Mouse (Mus musculus) lung, adult 2 months (tissue): ENCODE measurements around the gene Gm5475. TPM values are rescaled to one million over a fixed set of nuclear protein-coding genes. Genes with fewer than 3 reads are reported as not detected.

Experiments
- DNase-seq: peaks from one replicate; pipeline ENCODE4 v3.0.0; 2022
- H3K4me1 ChIP-seq: fragments of 200-500 bp; 2 replicates; pipeline ENCODE4 v1.6.1; 2011; ENCODE audit warnings: low read length; ENCODE audit not compliant: control insufficient read depth, insufficient read depth
- H3K4me3 ChIP-seq: fragments of 200-500 bp; replicated peaks from 2 replicates; pipeline ENCODE3; 2011; ENCODE audit warnings: low read depth, mild to moderate bottlenecking, control low read depth, low read length; ENCODE audit errors: extremely low read depth
- CTCF ChIP-seq: fragments of 200-500 bp; IDR thresholded peaks from 2 replicates; pipeline ENCODE4 v1.5.1; 2011; ENCODE audit warnings: mild to moderate bottlenecking, low read length, control low read depth; ENCODE audit not compliant: insufficient read depth
- POLR2A ChIP-seq: fragments of 200-500 bp; IDR thresholded peaks from 2 replicates; pipeline ENCODE4 v1.6.1; 2011; ENCODE audit warnings: low read depth, mild to moderate bottlenecking, control low read depth, low read length, borderline replicate concordance; ENCODE audit errors: extremely low read depth
- WGBS: fragments of 180-500 bp; shearing (Covaris S2); methylation state at CpG from one replicate; pipeline ENCODE4 v1.1.7; 2018; 5-methylcytosine and 5-hydroxymethylcytosine counted together
- polyA plus RNA-seq: library from polyadenylated mRNA; depleted of rRNA; stranded (reverse); fragments of >200 nt; gene quantifications from 2 replicates; pipeline ENCODE4 v1.2.3, GENCODE M21; 2012

Gene Gm5475
- polyA plus RNA-seq, 1 experiment: not detected

- under 1% methylated on average over 44 of the region's 44 CpGs for WGBS
- TF ChIP-seq POLR2A (no peak), CTCF (no peak)
- DNase-seq: no peak
These were observed 529 bp downstream of the Gm5475 start for GRCm38 (mm10) chr15:100422476-100422875.

GRCm38 (mm10) chr15:100422899-100423860 lies 1.2 kb downstream of the Gm5475 start:
- 2% methylated on average over 65 of the region's 65 CpGs for WGBS

More at GRCm38 (mm10) chr15:100422476-100422875, 529 bp downstream of the Gm5475 start:
- peak overlapping the region; percentile 79 for H3K4me3 ChIP-seq
- peaks cover 7% of the 10 kb centered on the region for H3K4me1 ChIP-seq

GRCm38 (mm10) chr15:100423916-100424315 lies 2.0 kb downstream of the Gm5475 start:
- DNase-seq: peak; percentile 58
- H3K4me3 ChIP-seq: peak overlapping the region; percentile 46
- TF ChIP-seq CTCF: no peak
- peak; percentile 92; the same call in 1 of the 2 replicates for TF ChIP-seq POLR2A
- peaks cover 7% of the 10 kb centered on the region for H3K4me1 ChIP-seq
- 6% methylated on average over 14 of the region's 14 CpGs for WGBS

More at GRCm38 (mm10) chr15:100422899-100423860, 1.2 kb downstream of the Gm5475 start:
- TF ChIP-seq CTCF (no peak), POLR2A (peak; percentile 70; the same call in 1 of the 2 replicates)
- peaks cover 7% of the 10 kb centered on the region for H3K4me1 ChIP-seq
- peak overlapping the region; percentile 79 for H3K4me3 ChIP-seq
- peak; percentile 92 for DNase-seq

- peak within 1 kb of the TSS; percentile 46 for H3K4me3 ChIP-seq
- peaks cover 7% of the 10 kb centered on the region for H3K4me1 ChIP-seq
- 26% methylated on average over 17 of the region's 17 CpGs for WGBS
- DNase-seq: no peak
- TF ChIP-seq POLR2A (no peak), CTCF (no peak)
These were observed 2.6 kb downstream of the Gm5475 start, which contains the start of gene Slc11a2 for GRCm38 (mm10) chr15:100424396-100425122. Slc11a2 (minus strand) TSS chr15:100425072.

GRCm38 (mm10) chr15:100428296-100428905 lies 6.5 kb downstream of the Gm5475 start:
- peaks cover 1% of the 10 kb centered on the region for H3K4me1 ChIP-seq
- no peak for DNase-seq
- 72% methylated on average over 13 of the region's 13 CpGs for WGBS

GRCm38 (mm10) chr15:100429959-100430565 lies 8.1 kb downstream of the Gm5475 start:
- no peak for TF ChIP-seq POLR2A
- no peak for TF ChIP-seq CTCF
- Histone ChIP-seq H3K4me1 (no peaks in the 10 kb centered on the region), H3K4me3 (no peak overlapping the region)
- no peak for DNase-seq
- WGBS: 60% methylated on average over 11 of the region's 11 CpGs

More at GRCm38 (mm10) chr15:100428296-100428905, 6.5 kb downstream of the Gm5475 start:
- H3K4me3 ChIP-seq: no peak overlapping the region
- TF ChIP-seq CTCF (no peak), POLR2A (no peak)

- TF ChIP-seq CTCF (no peak), POLR2A (no peak)
- 60% methylated on average over 4 of the region's 4 CpGs for WGBS
- Histone ChIP-seq H3K4me1 (no peaks in the 10 kb centered on the region), H3K4me3 (no peak overlapping the region)
- no peak for DNase-seq
These were observed 11.3 kb downstream of the Gm5475 start for GRCm38 (mm10) chr15:100433234-100433633.

GRCm38 (mm10) chr15:100436112-100436511 lies 14.2 kb downstream of the Gm5475 start:
- no peak for DNase-seq
- WGBS: 39% methylated on average over 4 of the region's 4 CpGs
- Histone ChIP-seq H3K4me3 (no peak overlapping the region), H3K4me1 (no peaks in the 10 kb centered on the region)
- TF ChIP-seq CTCF: no peak
- no peak for TF ChIP-seq POLR2A
